Mouse (Mus musculus): ENCODE results near the gene Lilra6. TPM values are rescaled to one million over a fixed set of nuclear protein-coding genes. Genes with fewer than 3 reads are reported as not detected.

The Lilra6 gene
- polyA plus RNA-seq, 1 experiment from 2014 or later: not detected

Other genes starting within 250 kb of the Lilra6 start
- 16.5 and 16.8 TPM in 2 replicates for gene Leng1, start 249.7 kb downstream of the Lilra6 start, polyA plus RNA-seq (2015; fragmentation: Nextera tagmentation; extraction: Ambion mirVana)
- 4.0 and 4.3 TPM in 2 replicates for gene Tmc4, start 237.9 kb downstream of the Lilra6 start, polyA plus RNA-seq (2015; fragmentation: Nextera tagmentation; extraction: Ambion mirVana)
- gene Tsen34, start 222.6 kb downstream of the Lilra6 start, polyA plus RNA-seq (2015; fragmentation: Nextera tagmentation; extraction: Ambion mirVana): 205 and 225 TPM in 2 replicates
- 53.4 and 54.5 TPM in 2 replicates for gene Mboat7, start 222.0 kb downstream of the Lilra6 start, polyA plus RNA-seq (2015; fragmentation: Nextera tagmentation; extraction: Ambion mirVana)
- 994 and 1,009 TPM in 2 replicates for gene Rps9, start 211.5 kb downstream of the Lilra6 start, polyA plus RNA-seq (2015; fragmentation: Nextera tagmentation; extraction: Ambion mirVana)
- 0.15 and 0.37 TPM in 2 replicates for gene Pirb, start 195.1 kb downstream of the Lilra6 start, polyA plus RNA-seq (2015; fragmentation: Nextera tagmentation; extraction: Ambion mirVana)
- gene Gm15448, start 89.8 kb downstream of the Lilra6 start, polyA plus RNA-seq (2015; fragmentation: Nextera tagmentation; extraction: Ambion mirVana): not detected in 2 replicates
- not detected in 2 replicates for gene Pira2, start 70.5 kb downstream of the Lilra6 start, polyA plus RNA-seq (2015; fragmentation: Nextera tagmentation; extraction: Ambion mirVana)
- gene Gm14548, start 17.4 kb downstream of the Lilra6 start, polyA plus RNA-seq (2015; fragmentation: Nextera tagmentation; extraction: Ambion mirVana): not detected in 2 replicates
- 1.8 and 2.2 TPM in 2 replicates for gene Lair1, start 147.7 kb upstream of the Lilra6 start, polyA plus RNA-seq (2015; fragmentation: Nextera tagmentation; extraction: Ambion mirVana)
- gene Ttyh1, start 203.9 kb upstream of the Lilra6 start, polyA plus RNA-seq (2015; fragmentation: Nextera tagmentation; extraction: Ambion mirVana): 106 and 124 TPM in 2 replicates
- 84.4 and 97.1 TPM in 2 replicates for gene Leng8, start 221.5 kb upstream of the Lilra6 start, polyA plus RNA-seq (2015; fragmentation: Nextera tagmentation; extraction: Ambion mirVana)
- 4.0 and 4.4 TPM in 2 replicates for gene Leng9, start 234.9 kb upstream of the Lilra6 start, polyA plus RNA-seq (2015; fragmentation: Nextera tagmentation; extraction: Ambion mirVana)
- gene Cdc42ep5, start 249.4 kb upstream of the Lilra6 start, polyA plus RNA-seq (2015; fragmentation: Nextera tagmentation; extraction: Ambion mirVana): 5.1 and 5.2 TPM in 2 replicates

Measured in midbrain, embryonic 13.5 days (tissue).